Mouse (Mus musculus) spleen, postnatal 4 days (tissue): ENCODE results near the gene Wbp1l.

Source experiments
- DNase-seq, 2 experiments: peaks; one replicate each; pipeline ENCODE4 v3.0.0; 2022; ENCODE audit warnings: low spot score in 2 of 2

Wbp1l gene

DNA sequence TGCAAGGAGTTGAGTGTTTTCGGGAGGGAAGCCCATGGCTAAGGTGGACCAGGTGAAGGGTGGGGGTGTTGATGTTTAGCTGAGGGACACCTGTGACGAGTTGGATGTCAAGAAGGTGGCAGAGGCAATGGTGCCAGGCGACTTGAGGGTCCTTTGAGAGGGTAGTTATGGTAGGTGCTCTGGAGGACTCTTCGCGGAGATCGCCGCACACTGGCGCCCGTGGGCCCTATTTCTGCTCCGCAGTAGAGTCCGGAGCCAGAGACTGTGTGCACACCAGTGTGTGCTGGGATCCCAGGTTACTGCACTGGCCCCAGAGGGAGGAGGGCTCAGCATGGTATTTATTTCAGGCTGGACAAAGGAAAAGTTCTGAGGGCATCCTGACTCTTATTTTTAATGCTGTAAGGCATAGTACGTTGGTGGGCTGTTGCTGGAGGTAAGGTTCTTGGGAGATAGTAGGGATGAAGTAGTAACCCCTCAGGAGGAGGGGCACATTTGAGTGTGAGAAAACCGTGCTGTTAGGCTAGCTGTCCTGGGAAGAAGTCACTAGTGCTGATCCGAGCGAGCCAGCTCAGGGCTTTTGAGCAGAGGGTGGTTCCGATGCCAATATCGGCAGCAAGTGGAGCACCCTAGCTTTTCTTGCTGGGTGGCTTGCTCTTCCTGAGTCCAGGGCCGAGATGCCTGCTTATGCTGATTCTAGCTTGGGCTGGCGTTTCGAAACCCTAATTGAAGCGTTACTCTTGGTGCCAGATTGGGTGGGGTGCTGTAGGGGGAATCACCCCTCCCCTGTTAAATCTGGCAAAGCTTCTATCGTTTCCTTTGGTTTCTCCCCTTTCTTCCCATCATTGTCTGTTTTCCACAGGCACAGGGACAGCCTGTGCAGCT, 732 bp downstream of the Wbp1l start:
- peak in 1 of 2 experiments; percentile 69 for DNase-seq

DNA sequence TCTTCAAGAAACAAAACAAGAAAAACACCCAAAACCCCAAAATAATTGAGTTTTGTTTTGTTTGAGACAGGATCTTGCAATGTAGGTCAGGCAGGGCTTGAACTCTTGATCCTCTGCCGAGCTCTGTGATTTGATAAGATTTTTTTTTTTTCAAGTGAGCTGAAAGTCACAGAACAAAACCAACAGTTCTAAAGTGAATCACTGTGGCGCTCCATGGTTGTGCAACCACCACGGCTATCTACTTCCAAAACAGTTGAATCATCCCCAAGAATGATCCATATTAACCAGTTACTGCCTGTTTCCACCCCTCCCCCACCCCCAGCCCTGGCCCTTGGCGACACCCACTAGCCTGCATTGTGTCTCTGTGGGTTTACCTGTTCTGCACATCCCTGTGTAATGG, 1.5 kb downstream of the Wbp1l start:
- peak in 1 of 2 experiments; percentile 48 for DNase-seq

DNA sequence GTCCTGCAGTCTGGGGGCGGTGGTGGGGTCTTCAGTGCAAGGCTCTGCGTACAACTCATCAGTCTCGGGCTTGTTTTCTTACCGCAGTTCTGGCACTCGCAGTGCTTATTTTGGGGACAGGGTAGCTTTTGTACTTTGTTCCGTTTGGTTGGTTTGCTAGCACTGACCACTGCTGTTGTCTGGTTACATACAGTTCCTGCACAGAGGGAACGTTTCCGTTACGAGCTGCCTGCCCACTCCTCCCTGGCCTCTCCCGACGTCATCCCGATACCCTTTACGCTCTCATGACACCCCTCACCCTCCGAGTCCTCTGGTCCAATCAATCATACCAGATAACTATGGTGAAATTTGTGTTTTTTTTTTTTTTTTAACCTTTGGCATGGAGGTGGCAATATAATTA, 2.6 kb downstream of the Wbp1l start:
- no peak for DNase-seq

DNA sequence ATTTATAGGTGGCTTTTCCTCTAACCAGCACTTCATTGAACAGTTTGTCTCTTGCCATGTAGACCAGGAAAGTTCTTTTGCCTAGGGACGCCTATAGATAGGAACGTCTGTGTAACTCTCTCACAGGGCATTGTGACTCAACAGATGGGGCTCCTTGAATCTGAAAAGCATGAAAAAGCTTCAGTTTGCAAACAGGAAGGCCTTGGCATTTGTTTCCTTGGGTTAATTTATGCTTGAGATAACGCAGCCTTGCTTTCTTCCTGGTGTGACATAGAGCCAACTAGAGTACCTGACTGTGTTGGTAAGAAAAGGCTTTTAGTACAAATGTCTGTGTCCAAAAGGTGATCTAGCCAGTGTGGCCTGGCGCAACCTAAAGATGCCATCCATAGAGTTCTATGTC, 3.5 kb downstream of the Wbp1l start:
- no peak for DNase-seq

DNA sequence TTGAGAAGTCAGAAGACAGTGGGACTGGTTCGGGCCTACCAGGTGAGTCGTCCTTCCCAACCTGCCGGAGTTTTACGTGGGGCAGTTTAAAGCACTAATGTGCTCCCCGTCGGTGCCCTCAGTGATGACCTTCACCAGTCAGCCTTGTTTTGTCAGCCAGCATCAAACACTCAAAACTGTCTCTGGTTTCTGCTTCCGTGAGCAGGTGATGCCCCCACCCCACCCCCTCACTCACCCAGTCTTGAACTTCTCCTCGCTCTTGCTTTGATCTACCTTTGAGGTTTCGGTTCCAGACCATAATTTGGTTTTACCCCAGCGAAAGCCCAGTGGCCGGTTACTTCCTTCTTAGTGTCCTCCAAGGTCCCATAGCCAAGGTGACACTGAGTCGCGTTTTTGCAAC, 7.8 kb downstream of the Wbp1l start:
- no peak for DNase-seq

DNA sequence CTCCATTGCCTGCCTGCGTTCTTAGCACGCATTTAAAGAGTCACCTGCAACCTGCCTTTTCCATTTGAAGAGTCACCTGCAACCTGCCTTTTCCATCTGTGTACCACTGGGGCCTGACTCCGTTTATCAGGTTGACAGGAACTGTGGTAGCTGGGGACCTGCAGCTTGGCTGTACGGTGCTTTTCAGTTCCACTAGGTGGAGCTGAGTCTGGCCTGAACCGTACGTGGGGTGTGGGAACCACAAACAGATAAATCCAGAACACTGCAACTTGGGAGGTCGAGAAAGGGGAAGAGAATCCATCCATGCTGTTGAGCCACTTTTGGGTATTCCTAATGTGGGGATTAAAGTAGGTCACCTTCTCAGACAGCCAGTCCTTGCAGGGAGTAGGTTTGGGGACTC, 8.5 kb downstream of the Wbp1l start:
- no peak for DNase-seq

DNA sequence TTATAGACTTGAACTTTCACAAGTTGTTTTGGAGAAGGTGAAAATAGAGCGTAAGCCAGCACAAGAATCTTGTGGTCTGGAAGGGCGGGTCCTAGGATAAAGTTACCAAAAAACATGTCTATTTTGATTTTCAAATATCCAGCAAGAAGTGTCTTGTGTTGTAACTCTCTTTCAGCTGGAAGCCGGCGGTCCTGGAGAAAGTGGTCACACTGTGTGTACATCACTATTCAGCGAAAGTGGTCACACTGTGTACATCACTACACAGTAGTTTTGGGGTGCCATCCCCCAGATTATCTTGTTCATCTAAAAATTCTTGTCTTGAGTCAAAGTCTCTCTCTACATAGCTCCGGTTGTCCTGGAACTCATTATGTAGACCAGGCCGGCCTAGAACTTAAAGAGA, 9.3 kb downstream of the Wbp1l start:
- no peak for DNase-seq

DNA sequence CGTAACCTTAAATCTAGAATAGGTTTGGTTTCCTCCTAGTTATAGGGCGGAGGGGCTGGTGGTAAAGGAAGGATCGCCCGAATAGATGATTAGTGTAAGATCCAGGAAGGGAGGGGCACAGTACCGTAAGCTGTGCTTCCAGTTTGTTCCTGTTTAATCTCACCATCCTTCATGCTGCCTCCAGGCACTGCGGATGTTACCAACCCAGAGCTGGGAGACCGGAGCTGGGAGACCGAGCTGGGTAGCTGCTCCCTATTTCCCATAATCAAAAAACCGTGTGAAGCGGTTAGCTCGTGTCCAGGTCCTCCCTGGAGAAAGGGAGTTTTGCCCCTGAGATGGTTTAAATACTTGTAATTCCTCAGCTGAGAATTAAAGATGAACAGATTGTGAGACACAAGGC, 17.5 kb downstream of the Wbp1l start:
- no peak for DNase-seq

DNA sequence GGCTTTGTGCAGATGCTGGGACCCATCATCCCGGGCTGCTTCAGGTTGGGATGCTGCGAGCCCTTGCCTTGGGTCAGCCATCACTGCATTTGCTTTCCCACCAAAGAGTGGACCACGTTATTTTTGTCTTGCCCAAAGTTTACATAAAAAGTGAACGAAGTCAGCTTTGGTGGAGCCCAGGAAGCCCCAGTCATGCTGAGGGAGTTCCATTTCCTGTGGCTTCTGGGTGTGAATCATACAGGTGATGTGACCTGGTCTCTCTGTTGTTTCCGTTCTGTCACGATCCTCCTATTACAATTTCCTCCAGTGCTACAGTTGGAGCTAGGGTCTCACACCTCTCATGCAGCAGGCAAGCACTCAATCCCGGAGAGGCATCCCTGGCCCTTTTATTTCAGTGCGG, 18.5 kb downstream of the Wbp1l start:
- no peak for DNase-seq

DNA sequence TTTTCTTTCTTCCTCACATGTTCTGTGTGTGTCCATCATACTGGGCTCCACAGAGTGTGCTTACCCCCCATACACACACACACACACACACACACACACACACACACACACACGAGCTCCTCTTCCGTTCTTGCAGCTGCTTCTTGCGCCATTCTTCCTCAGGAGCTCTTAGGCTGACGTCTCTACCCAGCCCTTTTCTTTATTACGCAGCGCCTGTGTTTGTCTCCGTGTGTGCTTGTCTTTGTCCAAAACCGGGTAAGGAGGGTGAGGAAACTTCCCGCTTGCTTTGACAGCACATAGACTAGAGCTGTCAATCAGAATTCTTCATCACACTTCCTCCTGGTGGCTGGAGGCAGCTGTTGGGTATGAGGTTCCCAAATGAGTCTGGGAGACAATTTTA, 19.4 kb downstream of the Wbp1l start:
- no peak for DNase-seq

DNA sequence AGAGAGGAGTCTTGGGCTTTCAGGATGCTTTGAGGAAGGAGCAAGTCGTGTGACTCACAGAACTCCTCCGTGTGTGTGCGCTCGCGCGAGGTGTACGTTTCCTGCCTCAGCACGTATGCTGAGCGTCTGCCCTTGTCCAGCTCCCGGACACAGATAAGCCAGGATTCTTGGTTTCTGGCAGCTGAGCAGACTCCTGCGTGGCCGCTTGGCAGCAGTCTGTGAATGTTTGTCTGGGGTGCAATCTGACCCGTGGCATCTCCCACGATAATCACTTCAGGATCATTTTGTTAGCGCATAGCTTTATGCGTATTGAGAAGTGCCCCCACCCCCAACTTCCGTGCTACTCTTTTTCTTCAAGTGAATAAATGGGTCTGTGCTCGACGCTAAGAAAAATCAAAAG, 20.1 kb downstream of the Wbp1l start:
- DNase-seq: no peak

DNA sequence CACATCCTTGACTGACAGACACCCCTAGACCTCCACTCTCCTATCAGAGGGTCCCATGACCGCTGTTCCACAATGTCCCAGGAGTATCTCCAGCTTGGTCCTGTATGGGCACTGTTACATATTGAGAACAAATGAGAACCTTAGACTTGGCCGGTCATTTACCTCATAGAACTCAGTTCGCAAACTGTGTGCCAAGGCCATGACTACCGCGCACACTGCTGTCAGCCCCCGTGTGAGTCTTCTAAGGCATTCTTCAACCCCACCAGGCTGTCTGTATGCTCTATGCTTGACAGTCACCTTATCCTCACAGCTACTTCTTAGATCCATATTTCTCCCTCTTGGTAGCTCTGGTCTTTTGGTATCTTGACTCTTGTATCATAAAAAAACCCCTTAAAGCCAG, 20.6 kb downstream of the Wbp1l start:
- no peak for DNase-seq

DNA sequence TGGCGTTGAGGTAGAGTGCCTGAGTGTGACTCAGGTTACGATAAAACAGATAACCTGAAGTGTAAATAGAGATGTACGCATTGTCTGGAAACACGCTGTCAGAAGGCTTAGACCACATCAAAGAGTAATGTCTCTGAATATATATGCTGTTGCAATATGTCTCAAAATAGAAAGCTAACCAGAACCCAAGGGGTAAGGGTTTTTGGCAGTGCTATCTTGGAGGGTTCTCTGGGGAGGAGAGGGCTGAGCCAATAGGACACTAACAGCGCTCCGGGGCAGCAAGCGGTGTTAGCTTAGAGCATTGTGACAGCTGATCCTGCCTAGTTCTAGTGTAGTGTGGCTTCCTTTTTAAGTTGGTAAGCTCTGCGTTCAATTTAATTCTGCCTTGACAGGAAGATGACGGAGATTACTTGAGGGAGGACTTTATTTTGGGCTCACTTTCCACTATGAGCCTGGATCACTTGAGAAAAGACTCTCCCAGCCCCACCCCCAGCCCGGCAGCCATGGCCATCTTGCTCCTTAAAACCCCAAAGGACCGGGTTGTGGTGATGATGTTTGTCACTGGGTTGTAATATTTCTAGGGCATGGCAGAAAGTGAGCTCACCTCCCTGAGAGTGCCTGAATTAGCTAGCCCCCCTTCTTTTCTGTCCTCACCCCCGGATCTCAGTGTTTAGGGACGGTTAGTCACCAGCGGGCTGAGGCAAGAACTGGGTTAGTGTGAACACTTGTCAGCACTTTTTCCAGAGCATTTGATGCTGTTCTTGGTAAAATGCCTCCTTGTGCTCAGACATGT, 21.3 kb downstream of the Wbp1l start:
- no peak for DNase-seq

DNA sequence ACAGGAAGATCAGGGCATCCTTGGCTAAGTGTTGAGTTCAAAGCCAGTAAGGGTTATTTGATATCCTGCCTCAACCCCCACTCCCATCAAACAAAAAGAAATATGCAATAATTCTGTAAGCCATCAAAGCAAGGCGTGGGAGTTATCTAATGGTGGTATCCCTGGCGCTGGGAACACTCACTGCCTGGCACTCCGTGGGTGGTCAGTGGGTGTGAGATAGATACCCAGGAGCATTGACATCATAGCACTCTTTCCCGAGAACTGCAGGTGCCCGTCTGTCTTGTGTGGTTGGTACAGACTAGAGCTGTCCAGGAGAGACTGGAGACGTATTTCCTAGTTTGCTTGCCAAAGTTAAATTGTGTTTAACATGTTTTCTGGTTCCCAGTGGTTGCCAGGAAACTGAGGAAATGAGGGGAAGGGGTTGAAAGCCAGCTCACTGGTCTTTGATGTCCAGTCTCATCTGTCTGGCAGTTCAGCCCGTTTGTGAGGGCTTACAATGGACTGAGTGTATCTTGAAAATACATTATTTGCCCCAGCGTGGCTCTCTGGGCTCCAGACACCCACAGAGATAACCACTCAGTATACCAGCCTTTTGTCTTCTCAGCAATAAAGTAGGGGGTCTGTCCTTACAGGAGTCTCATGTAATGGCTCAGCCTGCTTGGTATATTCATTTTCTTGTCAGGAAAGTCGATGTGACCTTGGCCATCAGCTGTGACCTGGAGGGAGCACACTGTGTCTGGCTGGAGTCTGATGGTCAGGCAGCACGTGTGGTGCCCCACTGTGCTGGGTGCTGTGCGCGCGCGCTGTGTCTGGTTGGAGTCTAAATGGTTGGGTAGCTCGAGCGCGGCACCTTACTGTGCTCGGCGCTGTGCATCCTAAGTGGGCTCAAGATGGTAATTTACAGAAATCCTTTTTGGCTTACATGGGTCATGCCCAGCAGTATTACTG, 22.6 kb downstream of the Wbp1l start:
- DNase-seq: no peak

DNA sequence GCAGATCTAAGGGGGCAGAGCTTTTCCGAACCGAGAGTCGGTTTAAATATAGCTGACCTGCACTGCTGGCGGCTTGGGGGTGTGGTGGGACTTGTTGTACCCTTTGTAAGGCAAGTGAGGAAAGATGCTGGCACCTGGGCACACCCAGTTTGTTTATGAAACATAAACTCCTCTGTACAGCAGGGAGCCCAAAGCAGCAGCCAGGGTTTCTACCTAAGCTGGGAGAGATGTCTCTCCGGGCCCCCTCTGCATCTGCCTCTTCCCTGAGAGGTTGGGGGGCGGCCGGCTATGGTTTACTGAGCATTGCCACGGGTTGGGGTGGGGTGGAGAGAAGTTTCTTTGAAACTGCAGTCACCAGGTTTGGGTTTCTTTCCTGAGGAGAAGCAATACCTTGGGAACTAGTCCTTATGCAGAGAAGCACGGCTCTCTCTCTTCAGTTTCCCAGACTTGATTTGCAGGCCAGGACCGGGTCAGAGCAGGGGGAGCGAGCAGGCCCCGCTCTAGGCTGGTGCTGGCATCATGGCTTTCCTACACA, 23.8 kb downstream of the Wbp1l start:
- DNase-seq: no peak

DNA sequence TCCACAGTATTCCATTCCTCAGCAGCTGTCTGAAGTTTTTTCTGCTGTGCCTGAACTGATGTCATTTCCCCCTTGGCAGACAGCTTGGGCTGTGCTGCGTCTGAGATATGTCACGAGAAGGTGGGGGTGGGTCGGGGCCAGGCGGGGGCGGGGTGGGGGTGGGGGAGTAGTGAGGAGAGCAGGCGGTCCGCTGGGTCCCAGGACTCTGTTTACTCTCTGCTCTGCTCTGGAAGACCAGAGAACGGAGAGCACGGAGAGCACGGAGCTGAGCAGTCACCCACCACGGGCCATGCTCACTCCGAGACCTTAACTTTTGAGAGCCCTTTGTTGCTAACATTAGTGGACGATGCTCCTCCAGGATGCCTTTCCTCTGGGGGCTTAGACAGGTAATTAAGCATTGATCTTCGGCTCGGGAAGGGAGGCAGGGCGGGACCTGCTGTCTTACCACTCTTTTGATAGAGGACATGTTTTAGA, 24.3 kb downstream of the Wbp1l start:
- no peak for DNase-seq

DNA sequence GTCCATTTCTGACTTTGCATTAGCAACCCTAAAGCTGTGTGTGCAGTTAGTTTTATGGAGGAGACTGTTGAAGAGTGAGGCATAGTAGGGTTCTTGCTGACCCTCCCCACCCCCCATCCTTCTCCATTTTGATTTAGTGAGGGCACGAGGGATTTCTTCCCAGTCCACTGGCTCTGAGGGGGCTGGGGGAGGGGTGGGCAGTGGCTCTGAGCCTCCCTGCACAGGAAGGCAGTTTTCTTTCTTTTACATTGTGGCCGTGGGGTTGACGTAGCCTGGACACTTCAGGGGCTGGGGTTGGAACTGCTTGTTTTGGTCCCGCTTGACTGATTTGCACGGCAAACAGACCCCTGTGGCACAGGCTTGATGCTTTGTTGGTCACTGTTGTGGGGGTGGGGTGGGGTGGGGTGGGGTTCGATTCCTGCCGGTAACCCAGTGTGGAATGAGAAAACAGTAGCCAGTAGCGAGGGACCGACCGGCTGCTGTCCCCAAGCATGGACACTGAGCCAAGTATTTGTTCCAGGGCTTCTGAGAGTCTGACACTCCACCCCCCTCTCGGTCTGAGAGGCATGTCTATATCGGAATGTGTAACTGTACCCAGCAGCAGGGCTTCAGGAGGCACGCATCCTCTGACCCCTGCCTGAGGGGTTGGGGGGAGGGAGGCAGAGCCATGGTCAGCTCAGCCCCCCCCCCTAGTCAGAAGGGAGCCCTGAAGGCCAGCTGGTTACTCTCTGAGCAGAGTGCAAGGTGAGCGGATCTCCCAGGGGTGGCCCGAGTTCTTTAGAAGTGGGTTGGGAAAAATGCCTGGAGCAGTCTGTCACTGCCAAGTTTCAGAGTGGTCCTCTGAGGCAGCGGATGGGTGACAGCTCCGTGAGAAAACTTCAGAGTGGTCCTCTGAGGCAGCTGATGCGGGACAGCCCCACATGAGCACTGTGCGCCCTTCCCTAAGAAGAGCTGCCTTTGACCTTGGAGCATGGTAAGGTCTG, 25.2 kb downstream of the Wbp1l start:
- DNase-seq: no peak

DNA sequence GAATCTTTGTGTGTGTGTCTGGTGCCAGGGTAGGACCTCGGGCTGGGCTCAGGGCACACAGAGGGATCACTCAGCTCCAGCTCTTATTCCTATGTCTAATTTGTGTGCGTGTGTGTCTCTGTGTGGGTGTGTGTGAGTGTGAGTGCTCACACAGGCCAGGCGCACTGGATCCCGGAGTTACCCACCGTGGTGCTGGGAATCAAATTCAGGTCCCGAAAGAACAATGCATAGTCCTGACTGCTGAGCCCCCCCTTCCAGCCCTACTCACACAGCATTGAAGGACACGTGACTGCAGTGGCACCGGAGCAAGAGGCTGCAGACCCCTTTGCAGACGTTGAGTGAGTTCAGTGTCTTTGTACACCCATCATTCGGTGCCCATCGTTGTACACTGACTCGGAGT, 26.1 kb downstream of the Wbp1l start:
- no peak for DNase-seq

DNA sequence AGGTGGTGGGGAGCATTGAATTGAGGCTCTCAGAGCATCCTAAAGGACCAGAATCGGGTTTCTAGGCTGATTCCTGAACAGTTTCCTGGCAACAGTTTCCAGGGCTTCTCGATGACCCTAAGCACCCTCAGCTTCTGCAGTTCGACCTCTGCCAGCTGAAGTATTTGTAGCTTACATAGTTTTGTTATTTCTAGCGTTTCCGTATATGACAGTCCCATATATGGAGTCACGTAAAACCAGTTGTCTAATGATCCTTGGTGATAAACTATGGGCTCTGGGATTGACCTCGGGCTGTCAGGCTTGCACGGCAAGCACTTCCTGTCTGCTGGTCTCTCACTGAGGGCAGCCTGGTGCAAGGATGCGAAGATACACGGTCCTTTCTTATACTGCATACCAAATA, 26.6 kb downstream of the Wbp1l start:
- DNase-seq: no peak

DNA sequence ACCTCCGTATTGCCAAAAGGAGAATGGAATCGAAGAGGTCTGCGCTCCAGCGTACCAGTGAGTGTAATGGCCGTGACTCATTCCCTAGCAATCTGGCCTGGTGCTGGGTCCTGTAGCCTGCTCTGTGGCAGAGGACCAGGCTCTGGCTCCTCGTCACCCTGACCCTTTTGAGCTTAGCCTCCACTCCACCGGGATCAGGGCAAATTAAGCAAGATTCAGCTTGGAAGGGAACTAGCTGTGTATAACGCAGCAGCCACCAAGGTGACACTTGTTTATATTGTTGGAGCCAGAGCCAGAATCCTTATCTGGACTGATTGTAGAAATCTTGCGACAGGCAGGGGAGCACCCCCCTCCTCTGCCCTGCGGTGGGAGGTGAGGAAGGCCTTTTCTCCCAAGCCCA, 29.5 kb downstream of the Wbp1l start:
- DNase-seq: no peak
